Mouse (Mus musculus): Measurements from ENCODE around the gene Numb. TPM values are rescaled to one million over a fixed set of nuclear protein-coding genes. Genes with fewer than 3 reads are reported as not detected.
A peak's percentile ranks its signal among the peaks of the same experiment; 100 is the strongest.

Gene Numb
- polyA plus RNA-seq, 1 experiment from 2014 or later, result 36.1 TPM

- WGBS, result 97% methylated on average over 1 of the region's 1 CpGs
- H3K4me2 ChIP-seq (ENCODE audit: low read depth, low read length), result no peak overlapping the region
- no peak overlapping the region for H3K4me3 ChIP-seq (ENCODE audit: low read length)
- no peaks in the 10 kb centered on the region for H3K4me1 ChIP-seq (ENCODE audit: control insufficient read depth, insufficient read depth, low read length)
- H3K27me3 ChIP-seq (replicated peaks; ENCODE audit: control insufficient read depth, insufficient read depth, low read length), result no peaks in the 10 kb centered on the region
- no peaks in the 10 kb centered on the region for H3K9me3 ChIP-seq (ENCODE audit: control insufficient read depth, low read length)
- no peak for ATAC-seq
- H3K27ac ChIP-seq (ENCODE audit: low read length), result no peak overlapping the region
- H3K9ac ChIP-seq (ENCODE audit: low read depth, low read length), result no peak overlapping the region
- no peaks in the 10 kb centered on the region for H3K36me3 ChIP-seq (ENCODE audit: control insufficient read depth, insufficient read depth, low read length)
Observed at GRCm38 (mm10) chr12:83864501-83864900, 57.2 kb downstream of the Numb start.

GRCm38 (mm10) chr12:83861880-83862279, 59.9 kb downstream of the Numb start:
- Histone ChIP-seq H3K4me2 (ENCODE audit: low read depth, low read length) (no peak overlapping the region), H3K9ac (ENCODE audit: low read depth, low read length) (no peak overlapping the region), H3K9me3 (ENCODE audit: control insufficient read depth, low read length) (no peaks in the 10 kb centered on the region), H3K4me3 (ENCODE audit: low read length) (no peak overlapping the region), H3K36me3 (ENCODE audit: control insufficient read depth, insufficient read depth, low read length) (no peaks in the 10 kb centered on the region), H3K27ac (ENCODE audit: low read length) (no peak overlapping the region), H3K4me1 (ENCODE audit: control insufficient read depth, insufficient read depth, low read length) (no peaks in the 10 kb centered on the region), H3K27me3 (replicated peaks; ENCODE audit: control insufficient read depth, insufficient read depth, low read length) (no peaks in the 10 kb centered on the region)
- WGBS, result 81% methylated on average over 3 of the region's 3 CpGs
- no peak for ATAC-seq

DNA sequence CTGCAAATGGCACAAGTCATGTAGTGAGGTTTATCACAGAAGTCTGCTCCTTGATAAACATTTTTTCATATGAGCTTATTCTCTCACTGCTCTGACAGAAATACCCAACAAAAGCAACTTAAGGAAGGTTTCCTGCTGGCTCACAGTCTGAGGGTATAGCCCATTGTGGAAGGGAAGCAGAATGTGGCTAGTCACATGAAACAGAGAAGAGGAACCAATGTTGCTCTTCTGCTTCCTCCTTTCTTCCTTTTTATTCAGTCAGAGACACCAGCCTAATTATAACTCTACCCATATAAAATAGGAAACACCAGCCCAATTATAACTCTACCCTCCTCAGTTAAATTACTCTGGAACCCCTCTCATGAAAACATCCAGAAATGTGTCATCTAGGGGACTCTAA, 61.0 kb downstream of the Numb start:
- no peak for ATAC-seq
- Histone ChIP-seq H3K4me2 (ENCODE audit: low read depth, low read length) (no peak overlapping the region), H3K9me3 (ENCODE audit: control insufficient read depth, low read length) (no peaks in the 10 kb centered on the region), H3K27me3 (replicated peaks; ENCODE audit: control insufficient read depth, insufficient read depth, low read length) (no peaks in the 10 kb centered on the region), H3K4me1 (ENCODE audit: control insufficient read depth, insufficient read depth, low read length) (no peaks in the 10 kb centered on the region), H3K9ac (ENCODE audit: low read depth, low read length) (no peak overlapping the region), H3K4me3 (ENCODE audit: low read length) (no peak overlapping the region), H3K27ac (ENCODE audit: low read length) (no peak overlapping the region), H3K36me3 (ENCODE audit: control insufficient read depth, insufficient read depth, low read length) (no peaks in the 10 kb centered on the region)

- H3K4me2 ChIP-seq (ENCODE audit: low read depth, low read length), result no peak overlapping the region
- H3K4me1 ChIP-seq (ENCODE audit: control insufficient read depth, insufficient read depth, low read length), result no peaks in the 10 kb centered on the region
- no peak overlapping the region for H3K27ac ChIP-seq (ENCODE audit: low read length)
- ATAC-seq, result no peak
- no peaks in the 10 kb centered on the region for H3K36me3 ChIP-seq (ENCODE audit: control insufficient read depth, insufficient read depth, low read length)
- H3K27me3 ChIP-seq (replicated peaks; ENCODE audit: control insufficient read depth, insufficient read depth, low read length), result no peaks in the 10 kb centered on the region
- H3K9me3 ChIP-seq (ENCODE audit: control insufficient read depth, low read length), result no peaks in the 10 kb centered on the region
- no peak overlapping the region for H3K4me3 ChIP-seq (ENCODE audit: low read length)
- no peak overlapping the region for H3K9ac ChIP-seq (ENCODE audit: low read depth, low read length)
- 91% methylated on average over 2 of the region's 2 CpGs for WGBS
Observed at GRCm38 (mm10) chr12:83858052-83858451, 63.7 kb downstream of the Numb start.

DNA sequence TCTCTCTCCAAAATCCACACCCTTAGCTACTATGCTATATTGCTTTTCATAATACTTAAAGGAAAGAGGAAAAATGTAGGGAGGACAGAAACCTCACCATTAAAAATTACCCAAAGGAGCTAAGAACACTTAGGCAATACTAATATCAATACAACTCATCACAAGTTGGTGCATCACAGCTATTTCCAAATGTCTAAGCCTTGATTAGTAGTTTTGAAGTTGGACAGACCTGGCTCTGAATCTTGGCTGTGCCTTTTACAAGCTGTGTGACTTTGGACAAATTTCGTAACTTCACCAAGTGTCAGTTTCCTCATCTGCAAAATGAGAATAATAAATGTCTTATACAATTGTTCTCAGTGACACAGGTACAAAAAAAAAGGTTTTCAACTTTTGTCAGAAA, 66.5 kb downstream of the Numb start:
- ATAC-seq, result no peak
- H3K4me3 ChIP-seq (ENCODE audit: low read length), result no peak overlapping the region
- H3K27me3 ChIP-seq (replicated peaks; ENCODE audit: control insufficient read depth, insufficient read depth, low read length), result no peaks in the 10 kb centered on the region
- no peak overlapping the region for H3K27ac ChIP-seq (ENCODE audit: low read length)
- 93% methylated on average over 1 of the region's 1 CpGs for WGBS
- H3K9ac ChIP-seq (ENCODE audit: low read depth, low read length), result no peak overlapping the region
- no peaks in the 10 kb centered on the region for H3K9me3 ChIP-seq (ENCODE audit: control insufficient read depth, low read length)
- no peak overlapping the region for H3K4me2 ChIP-seq (ENCODE audit: low read depth, low read length)
- no peaks in the 10 kb centered on the region for H3K36me3 ChIP-seq (ENCODE audit: control insufficient read depth, insufficient read depth, low read length)
- no peaks in the 10 kb centered on the region for H3K4me1 ChIP-seq (ENCODE audit: control insufficient read depth, insufficient read depth, low read length)

DNA sequence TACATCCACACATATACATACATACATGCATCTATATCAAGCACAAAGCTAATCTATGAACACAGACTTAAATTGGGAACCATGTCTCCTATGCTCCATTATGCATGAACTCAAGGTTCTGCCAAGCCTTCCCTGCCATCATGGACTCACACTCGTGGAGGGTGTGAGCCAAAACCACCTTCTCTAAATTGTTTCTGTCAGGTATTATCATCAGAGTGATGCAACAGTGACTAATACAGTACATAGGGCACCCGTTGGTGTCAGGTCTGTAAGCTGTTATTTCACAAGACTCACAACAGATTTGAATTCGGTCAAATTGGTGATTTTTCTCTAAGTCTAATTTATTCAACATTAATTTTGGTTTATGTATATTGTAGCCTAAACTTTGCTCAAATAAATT, 67.5 kb downstream of the Numb start:
- no peak overlapping the region for H3K4me2 ChIP-seq (ENCODE audit: low read depth, low read length)
- H3K36me3 ChIP-seq (ENCODE audit: control insufficient read depth, insufficient read depth, low read length), result no peaks in the 10 kb centered on the region
- no peak overlapping the region for H3K9ac ChIP-seq (ENCODE audit: low read depth, low read length)
- no peak overlapping the region for H3K4me3 ChIP-seq (ENCODE audit: low read length)
- 84% methylated on average over 3 of the region's 3 CpGs for WGBS
- H3K27me3 ChIP-seq (replicated peaks; ENCODE audit: control insufficient read depth, insufficient read depth, low read length), result no peaks in the 10 kb centered on the region
- no peak overlapping the region for H3K27ac ChIP-seq (ENCODE audit: low read length)
- no peak for ATAC-seq
- H3K9me3 ChIP-seq (ENCODE audit: control insufficient read depth, low read length), result no peaks in the 10 kb centered on the region
- no peaks in the 10 kb centered on the region for H3K4me1 ChIP-seq (ENCODE audit: control insufficient read depth, insufficient read depth, low read length)

GRCm38 (mm10) chr12:83852512-83853213, 69.1 kb downstream of the Numb start:
- WGBS, result 78% methylated on average over 5 of the region's 5 CpGs

GRCm38 (mm10) chr12:83850334-83850733, 71.4 kb downstream of the Numb start:
- no peaks in the 10 kb centered on the region for H3K36me3 ChIP-seq (ENCODE audit: control insufficient read depth, insufficient read depth, low read length)
- no peaks in the 10 kb centered on the region for H3K27me3 ChIP-seq (replicated peaks; ENCODE audit: control insufficient read depth, insufficient read depth, low read length)
- H3K4me3 ChIP-seq (ENCODE audit: low read length), result no peak overlapping the region
- H3K27ac ChIP-seq (ENCODE audit: low read length), result no peak overlapping the region
- H3K9me3 ChIP-seq (ENCODE audit: control insufficient read depth, low read length), result no peaks in the 10 kb centered on the region
- WGBS, result 73% methylated on average over 4 of the region's 4 CpGs
- H3K9ac ChIP-seq (ENCODE audit: low read depth, low read length), result no peak overlapping the region
- H3K4me2 ChIP-seq (ENCODE audit: low read depth, low read length), result no peak overlapping the region
- no peak for ATAC-seq
- H3K4me1 ChIP-seq (ENCODE audit: control insufficient read depth, insufficient read depth, low read length), result peaks cover 4% of the 10 kb centered on the region; the same call in 1 of the 2 replicates

More at GRCm38 (mm10) chr12:83852512-83853213, 69.1 kb downstream of the Numb start:
- H3K27me3 ChIP-seq (replicated peaks; ENCODE audit: control insufficient read depth, insufficient read depth, low read length), result no peaks in the 10 kb centered on the region
- H3K36me3 ChIP-seq (ENCODE audit: control insufficient read depth, insufficient read depth, low read length), result no peaks in the 10 kb centered on the region
- H3K4me2 ChIP-seq (ENCODE audit: low read depth, low read length), result no peak overlapping the region
- H3K27ac ChIP-seq (ENCODE audit: low read length), result no peak overlapping the region
- H3K4me1 ChIP-seq (ENCODE audit: control insufficient read depth, insufficient read depth, low read length), result peaks cover 4% of the 10 kb centered on the region; the same call in 1 of the 2 replicates
- no peak overlapping the region for H3K4me3 ChIP-seq (ENCODE audit: low read length)
- no peak overlapping the region for H3K9ac ChIP-seq (ENCODE audit: low read depth, low read length)
- no peaks in the 10 kb centered on the region for H3K9me3 ChIP-seq (ENCODE audit: control insufficient read depth, low read length)
- ATAC-seq, result no peak

- ATAC-seq, result peak; percentile 78
- H3K4me1 ChIP-seq (ENCODE audit: control insufficient read depth, insufficient read depth, low read length), result peaks cover 4% of the 10 kb centered on the region; the same call in 1 of the 2 replicates
- peak overlapping the region; percentile 33; the same call in 1 of the 2 replicates for H3K27ac ChIP-seq (ENCODE audit: low read length)
- H3K36me3 ChIP-seq (ENCODE audit: control insufficient read depth, insufficient read depth, low read length), result no peaks in the 10 kb centered on the region
- H3K9ac ChIP-seq (ENCODE audit: low read depth, low read length), result no peak overlapping the region
- no peak overlapping the region for H3K4me3 ChIP-seq (ENCODE audit: low read length)
- WGBS, result 91% methylated on average over 1 of the region's 1 CpGs
- no peaks in the 10 kb centered on the region for H3K27me3 ChIP-seq (replicated peaks; ENCODE audit: control insufficient read depth, insufficient read depth, low read length)
- no peak overlapping the region for H3K4me2 ChIP-seq (ENCODE audit: low read depth, low read length)
- H3K9me3 ChIP-seq (ENCODE audit: control insufficient read depth, low read length), result no peaks in the 10 kb centered on the region
Observed at GRCm38 (mm10) chr12:83848595-83849231, 73.0 kb downstream of the Numb start.
